ENCODE assay signal across 7 mouse cellular contexts in the genomic region with DNA sequence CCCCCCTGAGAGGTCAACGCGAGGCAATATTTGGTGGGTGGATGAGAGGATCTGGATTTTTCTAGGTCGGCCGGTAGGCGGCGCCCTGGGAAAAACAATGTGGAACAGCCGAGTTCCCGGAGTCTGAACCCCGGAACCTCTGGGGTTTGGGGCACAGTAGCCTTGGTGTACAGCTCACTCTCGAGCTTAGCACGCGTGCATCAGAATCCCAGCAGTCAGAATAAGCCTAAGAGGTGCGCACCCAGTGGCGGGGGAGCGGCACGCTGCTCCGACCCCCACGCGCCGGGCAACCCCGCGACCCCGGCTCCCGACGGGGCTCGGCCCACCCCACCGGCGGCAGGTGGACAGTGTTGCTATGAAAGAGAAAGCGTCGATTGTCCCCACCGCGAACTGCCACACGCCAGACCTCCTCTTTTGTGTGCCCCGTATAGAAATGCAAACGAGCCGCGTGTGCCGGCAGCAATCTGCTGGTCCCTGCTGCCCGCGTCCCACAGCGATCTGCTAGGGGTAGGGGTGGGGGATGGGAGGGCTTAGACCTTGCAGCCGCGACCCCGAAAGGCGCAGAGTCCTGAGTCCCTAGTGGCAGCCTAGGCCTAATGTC. TPM values are rescaled to one million over a fixed set of nuclear protein-coding genes. Genes with fewer than 3 reads are reported as not detected.
DNase-seq lines count a peak whose midpoint lies in the region; ATAC-seq lines count a peak whose summit lies in the region.

No protein-coding gene starts in this region.

- no peak overlapping the region; the same call in 1 of the 2 replicates for H3K27ac ChIP-seq in limb, embryonic 11.5 days (replicated peaks; ENCODE audit: low read depth, low read length)
- H3K27ac ChIP-seq in midbrain, embryonic 14.5 days (replicated peaks; ENCODE audit: low read depth, low read length) = peak overlapping the region; percentile 89

- DNase-seq in adrenal gland, adult 18-20 months (ENCODE audit: low spot score in 2 of 2) = peak; percentile 88 to 95
- peak; percentile 87 for DNase-seq in embryo, embryonic 9.5 days (ENCODE audit: extremely low spot score)
- peak; percentile 88 for DNase-seq in kidney, adult 18-20 months
- peak; percentile 91 for DNase-seq in limb, embryonic 11.5 days (ENCODE audit: low spot score)
- peak; percentile 89 for DNase-seq in midbrain, embryonic 14.5 days
- peak; percentile 72 for DNase-seq in spleen, adult 12 weeks (ENCODE audit: low spot score)

- no peaks in the 10 kb centered on the region for H3K36me3 ChIP-seq in limb, embryonic 11.5 days (ENCODE audit: control insufficient read depth, insufficient read depth, low read length)
- H3K36me3 ChIP-seq in midbrain, embryonic 14.5 days (ENCODE audit: control insufficient read depth, insufficient read depth, low read length) = no peaks in the 10 kb centered on the region

- H3K9me3 ChIP-seq in limb, embryonic 11.5 days (ENCODE audit: control insufficient read depth, low read length) = no peaks in the 10 kb centered on the region
- H3K9me3 ChIP-seq in midbrain, embryonic 14.5 days (ENCODE audit: control insufficient read depth, low read length) = no peaks in the 10 kb centered on the region

- peak overlapping the region; percentile 61 for H3K9ac ChIP-seq in limb, embryonic 11.5 days (ENCODE audit: low read length)
- H3K9ac ChIP-seq in midbrain, embryonic 14.5 days (replicated peaks; ENCODE audit: low read length) = peak overlapping the region; percentile 61

- under 1% methylated on average over 44 of the region's 45 CpGs for WGBS in limb, embryonic 11.5 days
- WGBS in midbrain, embryonic 14.5 days = under 1% methylated on average over 45 of the region's 45 CpGs

- ATAC-seq in granulocyte monocyte progenitor cell, adult 5-6 weeks (replicated peaks; ENCODE audit: poor library complexity, severe bottlenecking) = 0 out of 2 replicates have a peak, but pooled peaks have one; percentile 9
- ATAC-seq in limb, embryonic 11.5 days (ENCODE audit: insufficient number of reproducible peaks, low FRiP score, low TSS enrichment, low read depth) = no peak
- peak; percentile 60 for ATAC-seq in midbrain, embryonic 14.5 days (ENCODE audit: low FRiP score, low TSS enrichment)

- H3K27me3 ChIP-seq in limb, embryonic 11.5 days (ENCODE audit: control insufficient read depth, insufficient read depth, low read length) = no peaks in the 10 kb centered on the region
- peaks cover 24% of the 10 kb centered on the region for H3K27me3 ChIP-seq in midbrain, embryonic 14.5 days (ENCODE audit: control insufficient read depth, insufficient read depth, low read length)

- peak overlapping the region; percentile 97 for H3K4me2 ChIP-seq in limb, embryonic 11.5 days (ENCODE audit: low read depth, severe bottlenecking)
- H3K4me2 ChIP-seq in midbrain, embryonic 14.5 days (ENCODE audit: low read length) = peak overlapping the region; percentile 86

- peak overlapping the region; percentile 49 for H3K4me3 ChIP-seq in limb, embryonic 11.5 days (ENCODE audit: low read depth, low read length)
- H3K4me3 ChIP-seq in midbrain, embryonic 14.5 days (replicated peaks; ENCODE audit: low read depth, low read length) = peak overlapping the region; percentile 52

- peaks cover 37% of the 10 kb centered on the region for H3K4me1 ChIP-seq in limb, embryonic 11.5 days (ENCODE audit: control insufficient read depth, insufficient read depth, low read length)
- peaks cover 40% of the 10 kb centered on the region for H3K4me1 ChIP-seq in midbrain, embryonic 14.5 days (ENCODE audit: control insufficient read depth, insufficient read depth, low read length)

RNA-seq across cellular contexts. Expression of gene Gadd45g, which starts 0.8 kb away (rescaled TPM):
- total RNA-seq in adrenal gland, adult 18-20 months (2021) = 10 to 100 TPM; 44.9 to 80.0 TPM
- 0.60 and 1.8 TPM in 2 replicates for total RNA-seq in granulocyte monocyte progenitor cell, adult 5-6 weeks (2014; fragmentation: Nextera tagmentation)
- 3.3 and 7.0 TPM in 2 replicates for total RNA-seq in granulocyte monocyte progenitor cell, adult 5-6 weeks (2017)
- polyA plus RNA-seq in limb, embryonic 11.5 days (2014; fragmentation: Nextera tagmentation; extraction: Ambion mirVana) = 20.5 and 20.7 TPM in 2 replicates
- 58.7 and 85.9 TPM in 2 replicates for polyA plus RNA-seq in midbrain, embryonic 14.5 days (2014; fragmentation: Nextera tagmentation; extraction: Ambion mirVana)

RNA-seq across cellular contexts. Expression of gene Sema4d, which starts 52.1 kb away (rescaled TPM):
- 10 to 100 TPM in 1 of 2 experiments, 1 to 10 TPM in 1; 8.0 to 13.5 TPM for total RNA-seq in adrenal gland, adult 18-20 months (2021)
- total RNA-seq in granulocyte monocyte progenitor cell, adult 5-6 weeks (2014; fragmentation: Nextera tagmentation) = 31.5 and 32.8 TPM in 2 replicates
- 8.3 and 9.9 TPM in 2 replicates for total RNA-seq in granulocyte monocyte progenitor cell, adult 5-6 weeks (2017)
- 5.1 and 5.3 TPM in 2 replicates for polyA plus RNA-seq in limb, embryonic 11.5 days (2014; fragmentation: Nextera tagmentation; extraction: Ambion mirVana)
- polyA plus RNA-seq in midbrain, embryonic 14.5 days (2014; fragmentation: Nextera tagmentation; extraction: Ambion mirVana) = 11.5 and 13.3 TPM in 2 replicates

Comparison
In these comparisons a context has a peak if more than half of its experiments do, and no peak if none do; other contexts are left out.
1. RNA of gene Gadd45g, which starts 0.8 kb away (total RNA-seq): 44.9 to 80.0 TPM in adrenal gland, adult 18-20 months; 0.60 to 7.0 TPM in granulocyte monocyte progenitor cell, adult 5-6 weeks; every median in the first group is over 4 times any median in the second.
2. Peak in every context shown above with its lines, with median percentiles within 50 percentile points of each other: DNase-seq.